Mouse (Mus musculus): ENCODE results near the gene Cend1.

GRCm38 (mm10) chr7:141468522-141469211 lies 39.4 kb upstream of the Cend1 start:
- TF ChIP-seq CTCF (conservative IDR thresholded peaks at IDR 0.05; ENCODE audit: insufficient read depth, insufficient read length, low read depth, low read length) (peak; percentile 44; the same call in 1 of the 2 replicates), POLR2A (IDR thresholded peaks at IDR 0.05; ENCODE audit: low read depth, low read length) (no peak)

Measured in kidney, adult 2 months (tissue).